ENCODE assay signal across 10 mouse cellular contexts in the genomic region with DNA sequence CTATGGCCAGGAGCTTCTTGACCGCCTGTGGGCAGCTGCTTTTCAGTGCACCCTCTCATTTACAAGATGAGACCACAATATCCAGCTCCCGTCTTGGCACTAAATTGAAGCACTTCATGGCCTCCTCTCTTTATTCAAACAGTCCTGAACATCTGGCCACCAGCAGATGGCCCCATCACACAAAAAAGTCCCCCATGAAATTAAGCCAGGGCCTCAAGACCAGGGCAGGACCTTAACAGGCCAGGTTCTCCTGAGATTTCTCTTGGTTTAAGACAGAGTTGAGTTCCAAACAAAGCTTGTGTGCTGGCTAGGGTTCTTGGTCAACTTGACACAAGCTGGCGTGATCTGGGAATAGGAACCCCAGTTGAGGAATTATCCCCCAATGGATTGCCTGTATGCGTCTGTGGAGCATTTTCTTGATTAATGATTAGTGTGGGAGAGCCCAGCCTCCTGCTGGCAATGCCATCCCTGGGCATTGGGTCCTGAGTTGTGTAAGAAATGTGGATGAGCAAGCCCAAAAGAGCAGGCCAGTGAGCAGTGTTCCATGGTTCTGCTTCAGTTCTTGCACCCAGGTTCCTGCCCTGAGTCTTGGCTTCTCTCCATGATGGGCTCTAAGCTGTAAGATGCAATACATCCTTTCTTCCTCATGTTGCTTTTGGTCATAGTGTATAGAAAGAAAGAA.
DNase-seq lines count a peak whose midpoint lies in the region; ATAC-seq and TF ChIP-seq lines count a peak whose summit lies in the region.
"Had no signal": no experiment of that assay in that cellular context is flagged by ENCODE, and none has a peak within 500 bp of the region (broad histone marks: within the 10 kb centered on the region; RNA-seq: fewer than 3 reads in every experiment).

No protein-coding gene starts in this region.

- no peak overlapping the region for H3K9ac ChIP-seq in liver, postnatal 0 days (replicated peaks)
- H3K9ac ChIP-seq in heart, embryonic 16.5 days (ENCODE audit: low read length): no peak overlapping the region
- no peak overlapping the region for H3K9ac ChIP-seq in neural tube, embryonic 11.5 days (ENCODE audit: low read length)
- H3K9ac ChIP-seq: embryonic facial prominence, embryonic 13.5 days; limb, embryonic 15.5 days had no signal

- H3K27me3 ChIP-seq in liver, postnatal 0 days (ENCODE audit: insufficient read depth, low read length): no peaks in the 10 kb centered on the region
- no peaks in the 10 kb centered on the region for H3K27me3 ChIP-seq in heart, embryonic 16.5 days (ENCODE audit: control insufficient read depth, insufficient read depth, low read length)
- H3K27me3 ChIP-seq in neural tube, embryonic 11.5 days (ENCODE audit: control insufficient read depth, insufficient read depth, low read length): no peaks in the 10 kb centered on the region
- H3K27me3 ChIP-seq: embryonic facial prominence, embryonic 13.5 days; limb, embryonic 15.5 days had no signal

- no peak overlapping the region for H3K4me3 ChIP-seq in liver, postnatal 0 days (ENCODE audit: low read depth, low read length)
- no peak overlapping the region for H3K4me3 ChIP-seq in heart, embryonic 16.5 days (ENCODE audit: low read length)
- H3K4me3 ChIP-seq in layer of hippocampus, adult 2 months: no peak overlapping the region
- H3K4me3 ChIP-seq in neural tube, embryonic 11.5 days (ENCODE audit: low read depth, low read length): no peak overlapping the region
- H3K4me3 ChIP-seq: embryonic facial prominence, embryonic 13.5 days; limb, embryonic 15.5 days had no signal

- DNase-seq in liver, postnatal 0 days: peak; percentile 44
- DNase-seq in liver (no peak), NIH3T3 (ENCODE audit: low read depth) (peak; percentile 57)
- DNase-seq in cerebellum, adult 8-10 months: peak; percentile 14
- no peak for DNase-seq in layer of hippocampus, adult 2 months (ENCODE audit: low spot score in 2 of 2)
- DNase-seq in neural tube, embryonic 11.5 days (ENCODE audit: low spot score): peak; percentile 32
- DNase-seq in right cerebral cortex, postnatal 14 days: no peak

- H3K36me3 ChIP-seq in liver, postnatal 0 days (replicated peaks; ENCODE audit: insufficient read depth, low read length): no peaks in the 10 kb centered on the region
- H3K36me3 ChIP-seq in heart, embryonic 16.5 days (ENCODE audit: control insufficient read depth, insufficient read depth): no peaks in the 10 kb centered on the region
- no peaks in the 10 kb centered on the region for H3K36me3 ChIP-seq in neural tube, embryonic 11.5 days (ENCODE audit: control insufficient read depth, insufficient read depth, low read length)
- H3K36me3 ChIP-seq: embryonic facial prominence, embryonic 13.5 days; limb, embryonic 15.5 days had no signal

- WGBS in liver, postnatal 0 days (ENCODE audit: insufficient replicate concordance): 60% methylated on average over 4 of the region's 4 CpGs
- 62% methylated on average over 4 of the region's 4 CpGs for WGBS in heart, embryonic 16.5 days
- 64% methylated on average over 4 of the region's 4 CpGs for WGBS in neural tube, embryonic 11.5 days

- TF ChIP-seq EP300 in liver, postnatal 0 days (IDR thresholded peaks at IDR 0.05; ENCODE audit: low read depth): no peak

- peak; percentile 71 for TF ChIP-seq CTCF in liver, postnatal 0 days (IDR thresholded peaks at IDR 0.05; ENCODE audit: low read depth)
- TF ChIP-seq CTCF in layer of hippocampus, adult 2 months (conservative IDR thresholded peaks at IDR 0.05): peak; percentile 75

- H3K4me2 ChIP-seq in liver, postnatal 0 days (ENCODE audit: low read depth, low read length): no peak overlapping the region
- no peak overlapping the region for H3K4me2 ChIP-seq in heart, embryonic 16.5 days (ENCODE audit: low read depth, low read length)
- no peak overlapping the region for H3K4me2 ChIP-seq in neural tube, embryonic 11.5 days (ENCODE audit: low read depth)
- H3K4me2 ChIP-seq: embryonic facial prominence, embryonic 13.5 days; limb, embryonic 15.5 days had no signal

- no peak overlapping the region for H3K27ac ChIP-seq in liver, postnatal 0 days (ENCODE audit: low read depth)
- H3K27ac ChIP-seq in heart, embryonic 16.5 days (ENCODE audit: low read length): no peak overlapping the region
- no peak overlapping the region for H3K27ac ChIP-seq in layer of hippocampus, adult 2 months
- no peak overlapping the region for H3K27ac ChIP-seq in neural tube, embryonic 11.5 days (ENCODE audit: low read depth, low read length)
- H3K27ac ChIP-seq: embryonic facial prominence, embryonic 13.5 days; limb, embryonic 15.5 days had no signal

- ATAC-seq in liver, postnatal 0 days: no peak
- 0 out of 2 replicates have a peak, but pooled peaks have one; percentile 10 for ATAC-seq in heart, embryonic 16.5 days (replicated peaks; ENCODE audit: extremely low read depth, insufficient read depth, low FRiP score)
- ATAC-seq in neural tube, embryonic 11.5 days (ENCODE audit: insufficient read depth, low FRiP score, low TSS enrichment): no peak

- H3K9me3 ChIP-seq in liver, postnatal 0 days (ENCODE audit: low read length): no peaks in the 10 kb centered on the region
- H3K9me3 ChIP-seq in heart, embryonic 16.5 days (replicated peaks; ENCODE audit: control insufficient read depth, low read length): no peaks in the 10 kb centered on the region
- H3K9me3 ChIP-seq in neural tube, embryonic 11.5 days (ENCODE audit: control insufficient read depth, low read length): no peaks in the 10 kb centered on the region
- H3K9me3 ChIP-seq: embryonic facial prominence, embryonic 13.5 days; limb, embryonic 15.5 days had no signal

- H3K4me1 ChIP-seq in liver, postnatal 0 days (ENCODE audit: insufficient read depth): no peaks in the 10 kb centered on the region
- no peaks in the 10 kb centered on the region; the same call in 1 of the 2 replicates for H3K4me1 ChIP-seq in heart, embryonic 16.5 days (ENCODE audit: control insufficient read depth, insufficient read depth, low read length)
- no peaks in the 10 kb centered on the region for H3K4me1 ChIP-seq in neural tube, embryonic 11.5 days (ENCODE audit: control insufficient read depth, insufficient read depth, low read length)

Comparison
In these comparisons a context has a peak if more than half of its experiments do, and no peak if none do; other contexts are left out.
1. DNase-seq: peak in liver, postnatal 0 days (single experiment), NIH3T3 (single experiment), cerebellum, adult 8-10 months (single experiment) and neural tube, embryonic 11.5 days (single experiment); none in liver (single experiment), layer of hippocampus, adult 2 months (0 of 2) and right cerebral cortex, postnatal 14 days (single experiment).